Mouse (Mus musculus) heart, postnatal 0 days (tissue): ENCODE data around the gene Agbl4.

Experiments used
- CTCF ChIP-seq: IDR thresholded peaks from 2 replicates; pipeline ENCODE4 v1.5.1; 2016; ENCODE audit warnings: antibody characterized with exemption, control low read depth, low read depth
- EP300 ChIP-seq: IDR thresholded peaks from 2 replicates; pipeline ENCODE4 v1.6.1; 2016; ENCODE audit warnings: antibody characterized with exemption, low read depth

GRCm38 (mm10) chr4:111584286-111584685, 1186.8 kb downstream of the Agbl4 start:
- no peak for TF ChIP-seq CTCF
- no peak for TF ChIP-seq EP300
